Mouse (Mus musculus) cerebellum, adult 9-11 months (tissue): Measurements from ENCODE around the gene Atp5mpl.
A peak's percentile ranks its signal among the peaks of the same experiment; 100 is the strongest.

Experiments
- DNase-seq: peaks from one replicate; pipeline ENCODE4 v3.0.0; 2022

Gene Atp5mpl

DNA sequence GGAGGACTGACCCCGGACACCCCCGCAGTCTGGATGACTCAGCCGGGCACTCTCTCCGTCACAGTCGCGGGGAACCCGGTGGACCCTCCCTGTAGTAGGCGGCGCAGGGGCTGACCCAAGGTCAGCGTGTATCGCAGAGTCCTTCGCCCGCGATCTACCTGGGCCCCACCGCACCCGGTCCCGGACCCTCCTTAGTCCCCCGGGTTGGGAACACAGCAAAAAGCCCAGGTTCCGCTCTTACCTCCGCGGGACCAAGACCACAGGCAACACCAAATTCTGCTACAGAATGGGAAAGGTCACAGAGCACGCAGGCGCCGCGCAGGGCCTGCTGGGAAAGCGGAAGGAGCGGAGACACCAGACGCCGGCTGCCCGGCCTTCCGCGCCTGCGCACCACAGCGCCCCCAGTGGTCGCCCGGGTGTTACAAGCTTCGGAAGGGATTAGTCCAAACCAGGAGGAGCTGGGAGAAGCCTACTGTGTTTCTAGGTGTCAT is at the start of gene Atp5mpl:
Gene Atp5mpl (minus strand): TSS at position 295 of the 491 bp plus-strand sequence.
- DNase-seq = peak; percentile 95

DNA sequence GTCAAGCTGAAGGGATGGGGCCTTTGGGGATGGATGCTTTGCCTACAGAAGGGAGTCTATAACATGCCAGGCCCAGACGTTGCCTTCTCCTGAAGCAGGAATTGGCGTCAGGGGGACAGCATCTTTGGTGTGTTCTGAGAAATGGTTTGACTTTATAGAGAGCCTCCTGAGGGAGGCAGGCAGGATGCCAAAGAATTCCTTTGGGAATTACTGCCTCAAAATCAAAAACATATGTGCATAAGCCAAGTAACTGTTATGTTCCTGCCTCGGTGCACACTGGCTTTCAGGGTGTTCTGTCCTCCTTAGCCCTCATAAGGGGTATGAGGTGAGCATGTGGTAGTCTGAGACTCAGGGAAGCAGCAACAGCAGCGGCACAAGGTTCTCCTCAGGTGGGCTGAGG is 49.6 kb upstream of the Atp5mpl start:
- no peak for DNase-seq

DNA sequence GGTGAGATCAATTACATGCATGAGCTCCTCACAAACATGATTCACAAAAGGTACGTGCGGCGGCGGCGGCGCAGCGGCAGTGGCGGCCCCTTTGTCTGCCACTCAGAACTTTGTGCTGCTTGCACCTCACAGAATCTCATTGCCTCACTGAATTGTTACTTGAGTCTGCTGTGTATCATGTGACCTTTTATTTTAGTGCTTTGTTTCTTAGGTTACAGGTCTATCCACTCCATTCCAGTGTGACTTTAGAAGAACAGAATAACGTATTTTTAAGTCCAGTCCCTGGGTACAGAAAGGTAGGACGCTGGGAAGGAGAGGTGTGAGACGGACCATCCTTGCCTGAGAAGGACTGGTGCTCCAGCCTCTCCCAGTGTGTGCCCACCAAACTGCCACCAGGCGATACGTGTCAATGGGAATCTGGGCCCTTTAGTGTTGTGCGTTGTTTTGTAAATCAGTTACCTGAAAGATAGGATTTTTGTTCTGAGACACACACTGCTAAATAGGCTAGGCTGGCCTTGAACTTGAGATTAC is 46.6 kb upstream of the Atp5mpl start:
- DNase-seq = no peak

DNA sequence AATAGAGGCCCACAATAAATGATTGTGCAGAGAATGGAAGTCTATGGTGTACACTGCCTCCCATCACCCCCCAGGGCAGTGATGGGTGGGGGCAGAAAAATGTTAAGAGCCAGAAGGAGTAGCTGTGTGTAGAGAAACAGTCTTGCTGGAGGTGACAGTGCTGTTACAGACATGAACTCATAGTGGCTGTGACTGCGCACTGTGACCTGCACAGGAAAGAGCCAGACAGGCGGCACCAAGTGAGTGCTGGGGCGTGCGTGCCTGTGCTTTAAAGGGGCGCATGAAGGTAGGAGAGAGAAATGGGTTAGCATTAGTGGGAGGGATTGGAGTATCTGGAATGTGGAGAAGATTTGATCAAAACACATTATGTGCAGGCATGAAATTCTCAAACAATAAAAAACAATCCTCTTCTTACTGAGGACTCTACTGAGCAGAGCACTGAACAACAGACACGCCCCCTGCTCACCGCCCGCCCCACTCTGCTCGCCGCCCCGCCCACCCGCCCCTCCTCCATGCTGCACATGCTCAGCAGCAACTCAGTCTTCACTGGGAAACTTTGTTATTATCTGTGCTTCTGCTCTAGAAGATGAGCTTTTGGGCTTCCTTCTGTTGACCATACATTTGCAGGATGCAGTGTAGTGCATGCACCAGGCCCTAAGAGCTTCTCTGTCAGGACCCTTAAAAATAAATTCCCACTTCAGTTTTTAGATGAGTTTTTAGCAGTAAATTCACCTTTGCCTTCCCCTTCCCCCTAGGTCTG is 45.9 kb upstream of the Atp5mpl start:
- no peak for DNase-seq

DNA sequence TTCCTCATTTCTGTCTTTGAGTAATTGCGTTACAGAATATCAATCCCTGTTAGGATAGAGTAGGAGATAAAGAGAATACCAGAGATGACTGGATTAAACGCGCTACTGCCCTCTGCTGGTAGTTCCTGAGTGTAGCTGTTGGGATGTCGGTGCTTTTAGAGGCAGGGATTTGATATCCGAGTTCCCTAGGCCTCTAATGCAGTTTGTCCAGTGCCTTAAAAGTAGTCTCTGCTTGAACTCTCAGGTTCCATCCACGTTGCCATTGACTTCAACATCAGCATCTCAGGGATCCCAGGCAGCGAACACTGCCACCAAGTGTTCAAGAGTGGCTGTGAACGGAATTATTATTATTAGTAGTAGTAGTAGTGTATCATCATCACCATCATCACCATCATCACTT is 34.4 kb upstream of the Atp5mpl start:
- DNase-seq = peak; percentile 50

DNA sequence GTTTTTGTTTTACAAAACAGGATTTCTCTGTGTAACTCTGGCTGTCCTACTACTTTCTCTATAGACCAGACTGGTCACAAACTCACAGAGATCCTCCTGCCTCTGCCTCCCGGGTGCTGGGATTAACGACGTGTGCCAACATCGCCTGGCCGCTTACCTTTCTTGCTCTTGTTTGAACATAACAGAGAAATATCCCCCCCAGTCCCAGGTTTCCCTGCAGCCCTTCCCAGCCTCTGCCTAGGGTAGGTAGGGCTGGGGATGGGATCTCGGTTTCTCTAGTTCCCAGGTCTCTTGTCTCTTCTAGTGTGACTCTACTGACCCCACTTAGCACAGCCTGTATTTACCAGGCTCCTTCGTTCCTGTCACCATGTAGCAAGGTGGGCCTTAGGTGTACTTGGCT is 33.0 kb upstream of the Atp5mpl start:
- no peak for DNase-seq

DNA sequence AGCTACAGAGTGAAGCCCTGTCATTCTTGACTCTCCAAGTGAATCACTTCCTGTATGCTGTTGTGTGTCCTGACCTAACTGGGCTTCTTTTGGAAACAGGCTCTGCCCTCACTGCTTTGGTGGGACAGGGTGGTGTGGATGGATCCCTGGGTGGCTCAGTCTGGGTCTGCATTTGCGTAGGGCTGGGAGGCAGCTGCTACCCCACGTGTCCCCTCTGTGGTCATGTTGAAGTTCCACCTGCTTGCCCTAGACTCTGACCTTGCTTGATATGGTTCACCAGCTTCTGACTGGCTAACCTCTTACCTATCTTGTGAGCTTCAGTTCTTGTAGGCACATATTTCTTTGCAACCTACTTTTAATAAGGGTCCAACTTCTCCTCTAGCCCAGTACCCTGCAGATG is 28.4 kb upstream of the Atp5mpl start:
- DNase-seq = no peak

DNA sequence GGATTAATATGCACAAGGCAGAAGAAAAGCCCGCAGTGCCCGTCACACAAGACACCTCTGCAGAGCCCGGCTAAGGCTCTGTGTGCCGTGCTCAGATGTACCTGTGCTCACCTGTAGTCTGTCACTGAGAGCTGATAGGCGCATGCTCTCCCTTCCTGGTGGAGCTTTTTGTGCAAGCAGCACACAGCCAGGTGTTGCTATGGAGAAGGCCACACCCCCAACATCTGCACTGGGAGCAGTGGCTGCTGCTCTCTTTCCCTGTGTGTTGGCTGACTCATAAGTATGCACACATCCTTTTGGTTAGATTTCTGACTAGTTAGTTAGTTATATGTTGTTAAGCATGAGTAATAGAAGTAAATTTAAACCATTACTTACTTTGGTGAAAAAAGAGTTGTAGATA is 25.8 kb upstream of the Atp5mpl start:
- no peak for DNase-seq

DNA sequence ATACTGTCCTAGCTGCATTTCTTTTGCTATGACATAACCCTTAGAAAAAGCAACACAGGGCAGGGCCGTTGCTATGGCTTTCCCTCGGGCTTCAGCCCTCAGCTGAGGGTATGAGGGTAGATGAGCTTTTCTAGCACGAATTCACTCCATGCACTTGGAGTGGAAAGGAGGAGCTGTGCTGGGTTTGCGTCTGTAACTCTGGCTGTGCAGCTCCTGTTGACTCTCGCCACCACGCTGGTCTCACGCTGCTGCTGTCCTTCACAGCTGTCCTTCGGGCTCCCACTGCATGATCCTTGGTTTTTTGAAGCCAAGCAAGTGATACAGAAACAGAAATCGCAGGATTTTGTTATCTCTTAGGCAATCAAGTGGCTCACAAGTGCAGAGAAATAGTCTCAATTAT is 20.0 kb upstream of the Atp5mpl start:
- no peak for DNase-seq

DNA sequence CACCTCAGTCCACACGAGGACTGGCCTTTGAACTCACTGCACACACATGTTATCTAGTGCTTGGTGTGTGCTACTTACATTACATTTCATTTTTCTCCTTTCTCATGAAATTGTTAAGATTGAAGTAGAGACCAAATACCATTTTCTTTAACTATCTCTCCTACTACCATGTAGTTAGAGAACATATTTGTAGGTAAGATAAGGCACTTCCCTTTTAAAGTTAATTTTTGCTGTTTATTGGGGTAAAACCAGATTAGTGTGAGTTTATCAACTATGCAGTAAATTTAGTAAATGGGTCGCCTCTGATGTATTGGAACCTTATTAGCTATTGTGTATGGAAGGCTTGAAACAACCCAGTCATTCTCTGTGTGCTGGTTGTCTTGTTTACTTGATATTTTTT is 16.4 kb upstream of the Atp5mpl start:
- no peak for DNase-seq

DNA sequence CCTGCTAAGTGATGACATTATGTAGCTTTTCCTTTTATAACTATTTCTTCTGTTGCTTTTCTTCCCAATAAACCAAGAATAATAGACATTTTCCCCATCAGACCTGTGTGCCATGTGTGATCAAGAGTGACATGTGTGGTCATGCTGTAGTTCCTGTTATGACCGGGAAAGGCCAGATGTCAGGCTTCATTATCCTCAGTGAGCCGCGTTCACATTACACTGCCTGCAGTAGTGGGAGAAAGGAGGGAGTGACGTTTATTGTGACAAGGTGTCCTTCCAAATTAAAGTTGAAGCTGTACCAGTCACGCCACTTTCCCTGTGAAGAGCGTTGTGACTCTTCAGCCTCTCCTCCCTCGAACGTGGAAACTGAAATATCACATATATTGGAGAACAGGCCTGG is 15.1 kb upstream of the Atp5mpl start:
- DNase-seq = no peak

DNA sequence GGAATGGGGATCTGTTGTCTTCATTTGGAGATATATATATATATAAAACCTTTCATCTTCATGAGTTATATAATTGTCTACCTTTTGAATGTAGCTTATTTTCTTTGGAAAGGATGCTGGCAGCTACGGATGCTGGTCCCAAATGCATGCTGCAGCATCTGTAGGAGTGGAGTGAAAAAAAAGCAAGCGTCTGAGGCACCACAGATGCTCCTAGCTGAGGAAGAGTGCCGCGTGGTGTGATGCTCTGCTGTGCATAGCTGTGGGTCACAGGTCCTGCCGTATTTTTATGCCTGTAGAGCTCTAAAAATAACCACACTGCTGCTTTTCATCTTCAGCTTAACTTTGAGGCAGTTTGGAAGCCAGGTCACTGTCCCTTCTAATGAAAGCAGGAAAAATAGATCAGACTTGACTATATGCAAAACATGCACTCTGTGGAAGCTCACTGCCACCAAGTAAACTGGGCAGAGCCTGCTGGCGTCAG is 14.2 kb upstream of the Atp5mpl start, which contains the start of gene Rd3l:
Gene Rd3l (minus strand): TSS at position 431 of the 481 bp plus-strand sequence.
- DNase-seq = no peak

DNA sequence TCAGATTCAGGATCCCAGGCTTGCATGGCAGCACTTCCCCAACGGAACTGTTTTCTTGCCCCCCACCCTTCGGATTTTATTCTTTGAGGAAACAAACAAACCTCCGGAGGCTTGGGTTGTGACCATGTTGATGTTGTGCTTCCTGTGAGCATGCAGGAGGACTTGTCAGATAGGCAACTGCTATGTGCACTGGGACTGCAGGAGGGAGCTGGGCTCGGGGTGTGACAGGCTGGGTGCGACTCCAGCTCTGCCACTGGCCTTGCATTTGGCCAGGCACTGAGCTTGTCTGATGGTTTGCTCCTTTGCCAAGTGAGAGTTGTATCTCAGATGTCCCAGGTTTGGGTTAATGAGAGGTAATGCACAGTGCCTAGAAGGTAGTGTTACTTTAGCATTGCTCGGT is 11.5 kb upstream of the Atp5mpl start:
- no peak for DNase-seq

DNA sequence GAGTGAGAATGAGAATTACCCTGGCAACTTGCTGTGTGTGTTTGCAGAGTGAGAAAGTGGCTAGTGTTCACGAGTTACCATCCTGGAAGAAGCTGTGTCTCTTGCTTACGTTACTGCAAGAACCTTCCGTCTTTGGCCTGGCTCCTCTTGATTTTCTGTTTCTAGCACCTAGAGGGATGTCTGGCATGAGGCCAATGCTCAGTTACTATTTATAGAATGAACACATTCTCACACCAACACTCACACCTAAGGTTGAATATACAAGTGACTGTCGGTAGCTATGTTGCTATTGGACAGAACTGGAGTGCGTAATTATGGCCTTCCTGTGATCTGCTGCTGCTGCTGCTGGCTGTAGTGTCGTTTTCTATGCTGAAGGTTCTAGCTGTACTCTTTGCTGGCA is 10.4 kb upstream of the Atp5mpl start:
- DNase-seq = no peak

DNA sequence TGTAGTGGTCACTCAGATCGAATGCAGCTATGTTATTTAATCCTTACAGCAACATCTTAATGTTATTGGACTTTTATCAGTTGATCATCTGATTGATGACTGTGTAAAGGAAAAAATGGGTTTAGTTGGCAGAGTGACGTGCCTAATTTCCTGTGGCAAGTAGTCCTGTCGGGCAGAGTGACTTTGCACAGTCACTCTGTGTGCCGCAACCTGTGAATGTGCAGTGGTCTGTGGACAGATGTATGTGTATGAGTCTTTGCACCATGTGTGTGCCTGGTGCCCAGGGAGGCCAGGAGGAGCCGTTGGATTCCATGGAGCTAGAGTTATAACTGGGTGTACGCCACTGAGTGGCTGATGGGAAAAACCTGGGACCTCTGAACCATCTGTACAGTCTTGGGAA is 7.8 kb upstream of the Atp5mpl start:
- DNase-seq = no peak

DNA sequence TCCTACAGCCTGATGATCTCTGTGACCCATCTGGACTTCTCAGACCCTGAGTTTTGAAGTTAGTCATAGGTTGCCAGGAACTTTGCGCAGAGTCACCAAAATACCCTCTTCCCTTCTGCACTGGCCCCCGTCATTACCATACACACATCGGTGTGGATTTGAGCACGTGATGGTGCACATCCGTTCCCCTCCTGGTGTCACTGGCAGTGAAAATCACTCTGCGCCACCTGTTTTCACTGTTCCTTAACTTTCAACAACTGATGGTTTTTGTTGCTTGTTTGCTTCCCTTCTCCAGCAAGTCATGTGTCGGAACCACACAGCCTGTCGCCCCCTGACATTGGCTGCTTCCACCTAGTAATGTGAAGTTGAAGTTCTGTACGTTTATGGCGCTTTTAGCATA is 5.7 kb upstream of the Atp5mpl start:
- no peak for DNase-seq

DNA sequence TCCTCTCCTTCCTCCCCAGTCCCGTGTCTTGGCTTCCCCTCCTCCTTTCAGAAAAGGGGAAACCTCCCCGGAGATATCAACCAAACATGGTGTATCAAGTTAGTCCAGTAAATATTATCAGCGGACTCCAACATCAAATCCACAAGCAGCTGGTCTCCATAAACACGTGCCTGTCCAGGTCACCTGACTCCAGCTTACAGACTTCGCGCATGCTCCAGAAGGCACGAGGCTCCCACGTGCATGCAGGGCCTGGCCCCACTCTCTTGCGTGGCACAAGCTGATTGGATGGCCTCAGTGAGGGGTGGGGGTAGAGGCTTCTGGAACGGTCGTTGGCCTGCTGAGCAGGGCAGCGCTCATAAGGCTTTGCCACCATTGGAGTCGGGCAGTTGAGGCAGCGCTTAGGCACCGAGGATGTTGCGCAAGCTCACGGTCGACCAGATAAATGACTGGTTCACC is 4.5 kb upstream of the Atp5mpl start, which contains the start of gene Tdrd9:
Gene Tdrd9 (plus strand): TSS at position 329 of the 456 bp plus-strand sequence.
- DNase-seq = no peak

DNA sequence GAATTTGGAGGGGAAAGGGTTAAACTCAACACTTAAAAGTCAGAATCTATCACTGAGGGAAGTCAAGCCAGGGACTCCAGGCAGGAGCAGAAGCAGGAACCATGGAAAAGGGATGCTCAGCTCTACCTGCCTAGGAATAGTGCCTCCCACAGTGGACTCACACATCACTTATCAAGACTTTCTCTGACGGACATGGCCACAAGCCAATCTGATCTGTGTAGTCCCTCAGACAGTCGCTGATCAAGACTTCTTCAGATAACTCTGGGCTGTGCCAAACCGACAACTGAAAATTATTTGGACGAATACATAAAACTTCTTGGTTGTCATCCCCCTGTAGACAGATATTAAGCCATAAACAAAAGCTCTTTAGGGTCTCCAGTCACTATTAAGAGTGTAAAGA is 3.3 kb upstream of the Atp5mpl start:
- no peak for DNase-seq

DNA sequence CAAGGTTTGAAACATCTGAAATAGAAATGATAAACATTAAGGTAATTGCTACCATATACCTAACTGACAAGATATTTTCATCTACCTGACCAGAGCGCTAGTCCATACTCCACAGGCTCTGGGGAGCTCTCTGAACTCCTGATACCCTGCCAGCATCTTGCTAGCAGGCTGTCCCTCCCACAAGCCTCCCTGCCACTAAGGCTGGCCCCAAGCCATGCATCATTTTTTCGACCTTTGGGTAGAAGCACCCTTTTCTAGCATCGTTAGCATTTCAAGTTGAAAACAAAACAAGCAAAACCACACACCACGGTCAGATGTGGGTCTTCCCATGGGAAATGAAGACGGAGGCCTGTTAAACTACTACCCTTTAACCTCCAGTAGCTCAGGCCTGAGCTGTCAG is 3.4 kb downstream of the Atp5mpl start:
- DNase-seq = no peak

DNA sequence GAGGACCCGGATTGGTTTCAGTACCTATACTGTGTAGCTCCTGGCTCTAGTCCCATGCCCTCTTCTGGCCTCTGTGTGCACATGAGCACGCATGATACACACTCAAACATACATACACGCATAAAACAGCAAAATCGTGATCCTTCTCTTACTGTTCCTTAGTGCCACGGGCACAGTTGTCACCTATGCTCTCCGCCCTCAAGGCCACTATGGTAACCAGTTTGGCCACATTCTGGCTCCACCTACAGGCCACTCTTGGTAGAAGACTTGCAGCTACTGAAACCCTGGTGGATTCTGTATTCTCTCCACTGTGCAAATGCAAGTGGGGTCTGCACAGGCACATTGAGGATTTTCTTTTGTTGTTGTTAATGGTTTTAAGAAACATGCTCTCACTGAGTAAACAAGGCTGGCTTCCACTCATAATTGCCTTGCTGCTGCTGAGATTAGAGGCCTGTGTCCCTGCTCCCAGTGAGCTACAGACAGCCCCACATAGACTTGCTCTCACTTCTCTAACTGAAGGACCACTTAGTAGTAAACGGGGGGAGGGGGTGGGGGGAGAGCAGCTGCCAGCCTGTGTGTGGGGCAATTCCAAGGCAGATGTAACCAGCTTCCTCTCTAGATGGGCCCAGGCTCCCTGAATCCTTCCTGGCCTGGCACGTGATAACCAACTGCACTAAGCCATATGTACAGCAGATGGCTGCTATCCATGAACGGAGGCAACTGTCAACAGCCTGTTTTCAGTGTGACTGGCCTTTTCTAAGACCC is 8.5 kb downstream of the Atp5mpl start:
- DNase-seq = peak; percentile 70

DNA sequence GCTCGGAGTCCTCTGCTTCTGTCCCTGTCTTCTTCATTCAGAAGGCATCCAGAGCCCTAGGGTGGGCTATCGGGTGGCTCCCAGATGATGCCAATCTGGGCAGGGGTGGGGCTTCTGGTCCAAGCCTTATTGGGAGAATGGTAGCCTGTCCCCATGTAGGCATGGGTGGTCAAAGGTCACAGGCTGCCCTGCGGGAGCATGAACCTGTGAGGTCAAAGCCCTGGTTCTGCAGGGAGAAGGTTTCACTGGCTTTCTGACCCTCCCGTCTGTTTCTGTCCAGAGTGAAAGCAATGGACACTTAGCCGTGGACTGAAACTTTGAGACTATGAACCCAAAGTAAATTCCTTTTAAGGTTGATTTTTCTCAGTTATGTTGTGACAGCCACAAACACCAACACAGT is 10.6 kb downstream of the Atp5mpl start:
- no peak for DNase-seq

DNA sequence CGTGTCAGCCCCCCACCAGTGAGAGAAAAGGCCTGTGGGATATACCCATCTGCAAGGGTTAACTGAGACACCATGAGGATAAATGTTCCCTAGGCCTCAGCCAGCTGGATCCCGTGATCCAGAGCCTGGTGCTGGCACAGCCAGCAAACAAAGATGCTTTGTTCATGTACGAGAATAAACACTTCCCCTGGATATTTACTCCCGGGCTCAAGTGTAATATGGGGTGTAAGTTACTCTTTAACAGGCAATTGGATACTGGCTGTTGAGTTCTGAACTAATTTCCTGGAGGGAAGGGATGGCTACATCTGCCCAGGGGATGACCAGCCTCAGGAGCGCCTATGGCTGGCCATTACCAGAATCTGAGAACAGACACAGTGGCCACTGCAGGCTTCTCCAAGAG is 15.1 kb downstream of the Atp5mpl start:
- DNase-seq = no peak

DNA sequence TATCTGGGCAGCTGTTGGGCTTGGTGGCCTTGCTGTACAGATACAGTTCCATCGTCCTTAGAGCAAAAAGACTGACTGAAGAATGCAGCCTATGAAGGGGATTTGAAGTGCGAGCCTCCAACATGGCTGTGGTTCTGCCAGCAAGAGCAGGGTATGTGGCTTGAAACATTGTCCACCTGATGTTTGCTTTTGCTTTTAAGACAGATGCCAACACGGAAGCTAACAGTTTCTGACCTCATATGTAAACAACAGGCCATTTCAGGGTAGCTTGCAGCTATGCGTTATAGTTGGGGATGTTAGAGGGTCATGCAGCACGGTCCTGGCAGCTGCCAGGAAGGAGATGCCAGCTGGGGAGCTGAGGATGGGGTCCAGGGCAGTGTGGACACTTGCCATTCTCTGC is 16.3 kb downstream of the Atp5mpl start:
- no peak for DNase-seq

DNA sequence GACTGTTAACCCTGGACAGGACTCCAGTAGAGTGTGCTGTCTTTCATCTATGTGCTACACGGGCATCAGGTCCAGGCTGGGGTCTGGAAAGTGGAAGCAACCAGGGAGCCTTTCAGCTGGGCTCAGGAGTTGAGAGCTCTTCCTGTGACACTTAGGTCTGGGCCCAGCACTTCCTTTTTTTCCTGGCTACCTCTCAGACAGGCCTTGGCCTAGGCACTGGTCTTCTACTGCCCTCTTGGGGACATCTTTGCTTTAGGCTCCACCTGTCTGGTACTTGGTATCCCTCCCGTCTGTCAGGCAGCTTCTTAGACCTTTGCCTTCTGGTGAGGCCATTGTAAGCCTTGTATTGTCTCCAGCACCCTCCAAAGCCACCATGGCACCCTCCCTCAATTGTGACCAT is 20.1 kb downstream of the Atp5mpl start:
- DNase-seq = peak; percentile 78
